Mouse (Mus musculus): ENCODE measurements around the gene Ptprg.
"Not testable (repeated sequence)": the region's sequence is repeated elsewhere in the genome, so short reads cannot be mapped to it uniquely, and the experiment has no call there.

The Ptprg gene

DNA sequence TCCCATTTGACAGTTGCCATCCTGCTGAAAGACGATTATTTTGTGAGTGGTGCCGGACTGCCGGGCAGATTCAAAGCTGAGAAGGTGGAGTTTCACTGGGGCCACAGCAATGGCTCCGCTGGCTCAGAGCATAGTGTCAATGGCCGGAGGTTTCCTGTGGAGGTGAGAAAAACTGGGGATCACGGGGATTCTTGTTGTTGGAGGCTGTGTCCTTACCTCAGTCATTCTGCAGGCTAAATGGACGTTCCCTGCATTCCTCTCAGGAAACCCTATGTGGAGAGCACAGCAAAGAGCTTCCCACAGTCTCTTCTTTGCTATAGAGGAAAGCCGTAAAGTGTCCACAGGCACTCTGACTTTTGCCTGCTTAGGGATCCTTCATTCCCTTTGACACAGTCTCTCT is 409.2 kb downstream of the Ptprg start:
- DNase-seq (ENCODE audit: low spot score) = no peak

- DNase-seq (ENCODE audit: low spot score) = no peak
Observed at GRCm38 (mm10) chr14:11963791-11964190, 410.5 kb downstream of the Ptprg start.

DNA sequence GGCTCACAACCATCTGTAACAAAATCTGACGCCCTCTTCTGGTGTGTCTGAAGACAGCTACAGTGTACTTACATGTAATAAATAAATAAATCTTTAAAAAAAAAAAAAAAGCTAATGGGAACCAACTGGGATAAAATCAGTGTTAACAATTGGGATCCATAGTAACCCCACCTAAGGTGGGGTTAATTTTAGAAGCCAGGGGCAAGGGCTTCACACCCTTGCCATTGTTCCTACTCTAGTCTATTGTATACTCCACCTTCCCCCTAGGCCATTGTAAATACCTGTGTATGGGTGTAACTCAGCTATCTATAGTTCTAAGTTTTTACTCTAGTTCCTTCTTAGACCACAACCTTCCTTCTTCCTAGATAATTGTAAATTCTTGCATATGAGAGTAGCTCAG is 411.0 kb downstream of the Ptprg start:
- not testable (repeated sequence) for DNase-seq (ENCODE audit: low spot score)

DNA sequence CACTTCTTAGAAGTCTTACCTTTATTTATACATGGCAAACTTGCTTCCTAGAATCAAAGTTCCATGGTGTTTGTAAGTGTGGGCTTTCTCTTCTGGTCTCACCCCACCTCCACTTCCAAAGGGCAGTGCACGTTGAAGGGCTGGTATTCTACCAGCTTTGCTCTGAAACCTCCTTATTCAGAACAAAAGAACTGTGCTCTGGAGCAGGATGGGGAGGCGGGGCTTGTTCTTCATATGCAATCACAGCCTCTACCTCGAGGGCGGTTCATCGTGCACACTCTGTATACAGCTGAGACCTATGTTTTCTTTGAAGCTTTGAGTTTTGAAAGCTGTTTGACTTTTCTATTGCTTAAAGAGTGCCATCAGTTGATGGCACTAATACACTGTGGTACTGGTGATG is 412.5 kb downstream of the Ptprg start:
- no peak for DNase-seq (ENCODE audit: low spot score)

GRCm38 (mm10) chr14:11981764-11982163 is 428.4 kb downstream of the Ptprg start:
- DNase-seq (ENCODE audit: low spot score) = no peak

DNA sequence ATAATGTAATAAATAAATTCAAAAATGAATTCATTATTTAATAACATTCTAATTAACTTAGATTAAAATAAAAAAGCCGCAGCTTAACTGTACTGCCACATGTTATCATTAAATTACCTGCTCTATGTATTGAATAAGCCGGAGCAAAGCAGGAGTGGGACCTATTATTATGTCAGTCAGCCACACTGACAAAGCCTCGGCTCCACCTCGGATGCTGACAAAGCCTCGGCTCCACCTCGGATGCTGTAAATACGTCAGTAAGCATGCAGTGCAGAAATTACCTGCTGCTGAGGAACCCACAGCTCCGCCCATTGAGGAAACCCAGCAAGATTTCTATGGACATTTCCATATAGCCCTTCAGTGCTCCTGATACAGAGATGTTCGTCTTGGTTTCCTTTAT is 429.7 kb downstream of the Ptprg start:
- no peak for DNase-seq (ENCODE audit: low spot score)

DNA sequence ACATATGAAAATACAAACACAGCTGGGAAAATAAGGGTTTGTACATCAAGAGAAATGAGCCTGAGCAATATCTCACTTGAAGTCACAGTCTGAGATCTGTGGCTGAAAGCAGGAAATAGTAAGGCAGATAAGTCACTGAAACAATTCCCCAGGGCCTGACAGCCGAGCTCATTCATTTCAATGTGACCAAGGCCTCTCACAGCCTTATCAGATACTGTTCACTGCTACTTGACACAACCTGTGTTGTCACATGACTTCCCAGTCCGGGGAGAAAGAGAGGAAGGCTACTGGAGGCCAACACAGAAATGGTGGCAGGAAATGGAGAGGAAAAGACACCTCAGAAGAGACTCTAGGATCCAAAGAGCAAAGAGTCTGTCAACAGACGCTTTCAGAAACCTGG is 430.8 kb downstream of the Ptprg start:
- DNase-seq (ENCODE audit: low spot score) = no peak

DNA sequence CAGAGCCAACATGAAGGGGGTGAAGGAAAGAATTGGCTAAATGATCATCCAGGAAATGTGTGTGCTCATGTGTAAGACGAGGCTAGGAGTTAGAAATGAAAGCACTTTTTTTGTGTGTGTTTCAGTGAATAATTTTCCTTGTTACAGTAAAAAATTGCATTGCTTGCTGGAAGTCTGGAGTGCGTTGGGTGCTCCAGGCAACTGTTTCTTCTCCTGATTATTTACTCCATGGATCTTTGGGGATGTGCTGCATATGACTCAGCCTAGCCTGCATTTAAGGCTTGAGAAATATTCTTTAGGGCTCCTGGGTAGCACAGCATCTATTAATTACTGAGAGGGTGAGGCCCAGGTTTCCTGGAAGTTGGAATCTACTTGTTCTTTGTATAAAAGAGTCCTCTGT is 435.6 kb downstream of the Ptprg start:
- DNase-seq (ENCODE audit: low spot score) = no peak

DNA sequence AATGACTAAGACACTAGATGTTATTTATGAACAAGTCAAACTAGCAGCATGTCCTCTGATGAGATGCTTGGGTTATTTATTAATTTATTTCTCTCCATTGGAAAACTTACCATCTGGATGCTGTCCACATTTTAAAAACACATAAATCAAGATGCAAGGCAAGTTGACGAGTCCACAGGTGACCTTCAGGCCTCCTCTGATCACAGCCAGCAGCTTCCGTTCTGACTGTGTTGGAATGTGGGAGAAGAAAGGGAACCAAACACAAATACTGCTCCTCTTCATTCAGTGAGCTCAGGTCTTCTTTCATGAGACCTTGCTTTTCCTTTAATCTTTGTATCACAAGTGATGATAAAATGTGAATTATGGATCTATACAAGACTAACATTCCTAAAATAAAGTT is 437.8 kb downstream of the Ptprg start:
- DNase-seq (ENCODE audit: low spot score) = no peak

DNA sequence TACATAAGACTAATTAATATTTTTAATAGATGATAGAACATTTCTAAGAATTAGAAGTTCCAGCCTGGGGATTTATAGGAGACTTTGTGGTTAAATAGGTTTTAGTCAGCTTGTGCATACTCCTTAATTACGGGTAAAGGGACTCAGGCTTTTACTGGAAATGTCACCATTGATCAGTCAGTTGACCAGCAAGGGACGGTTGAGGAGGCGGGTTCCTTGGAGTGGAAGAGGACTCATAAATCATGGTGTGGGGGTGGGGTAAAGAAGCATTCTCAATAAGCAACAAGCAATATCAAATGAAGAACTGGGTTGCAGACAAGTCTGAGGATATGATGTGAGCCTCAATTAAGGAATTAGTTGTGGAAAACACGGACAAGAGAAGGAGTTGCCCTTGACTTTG is 438.8 kb downstream of the Ptprg start:
- no peak for DNase-seq (ENCODE audit: low spot score)

DNA sequence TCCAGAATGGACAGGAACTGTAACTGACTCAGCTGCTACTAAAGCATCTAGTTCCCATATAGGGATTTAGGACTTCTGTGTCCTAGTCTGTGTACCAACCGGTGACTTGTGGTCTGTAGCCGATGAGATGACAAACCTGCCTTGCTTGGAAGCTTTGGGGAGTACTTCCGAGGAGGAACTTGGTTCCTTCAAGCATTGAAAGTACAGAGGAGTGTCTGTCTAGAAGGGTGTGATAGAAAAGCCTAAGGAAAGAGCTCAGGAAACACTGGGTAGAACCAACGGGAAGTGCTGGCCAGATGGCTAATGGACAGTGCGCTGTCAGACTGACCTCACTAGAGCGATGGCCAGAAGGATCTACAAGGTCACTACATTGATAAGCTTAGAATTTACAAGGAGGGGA is 439.2 kb downstream of the Ptprg start:
- DNase-seq (ENCODE audit: low spot score) = no peak

GRCm38 (mm10) chr14:11997555-11997954 is 444.2 kb downstream of the Ptprg start:
- no peak for DNase-seq (ENCODE audit: low spot score)

- DNase-seq (ENCODE audit: low spot score) = no peak
Observed at GRCm38 (mm10) chr14:11998464-11998863, 445.1 kb downstream of the Ptprg start.

DNA sequence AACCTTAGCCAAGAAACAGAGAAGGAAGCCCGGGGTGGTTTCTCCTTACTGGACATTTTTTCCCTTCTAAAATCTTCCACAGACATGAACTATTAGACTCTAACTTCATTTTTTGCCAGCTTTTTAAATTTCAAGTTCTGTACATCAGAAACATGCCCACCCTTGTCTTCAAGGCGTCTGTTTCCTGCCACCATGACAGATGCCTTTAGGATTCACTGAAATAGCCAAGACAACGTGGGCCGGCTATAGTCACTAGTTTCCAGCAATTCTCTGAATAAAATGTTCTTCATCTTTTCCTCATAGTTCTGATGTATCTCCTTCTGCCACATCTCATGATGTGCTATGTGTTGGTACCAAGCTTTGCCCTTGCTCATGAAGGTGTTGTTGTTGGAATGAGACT is 450.7 kb downstream of the Ptprg start:
- DNase-seq (ENCODE audit: low spot score) = no peak

GRCm38 (mm10) chr14:12011766-12012165 is 458.4 kb downstream of the Ptprg start:
- no peak for DNase-seq (ENCODE audit: low spot score)

DNA sequence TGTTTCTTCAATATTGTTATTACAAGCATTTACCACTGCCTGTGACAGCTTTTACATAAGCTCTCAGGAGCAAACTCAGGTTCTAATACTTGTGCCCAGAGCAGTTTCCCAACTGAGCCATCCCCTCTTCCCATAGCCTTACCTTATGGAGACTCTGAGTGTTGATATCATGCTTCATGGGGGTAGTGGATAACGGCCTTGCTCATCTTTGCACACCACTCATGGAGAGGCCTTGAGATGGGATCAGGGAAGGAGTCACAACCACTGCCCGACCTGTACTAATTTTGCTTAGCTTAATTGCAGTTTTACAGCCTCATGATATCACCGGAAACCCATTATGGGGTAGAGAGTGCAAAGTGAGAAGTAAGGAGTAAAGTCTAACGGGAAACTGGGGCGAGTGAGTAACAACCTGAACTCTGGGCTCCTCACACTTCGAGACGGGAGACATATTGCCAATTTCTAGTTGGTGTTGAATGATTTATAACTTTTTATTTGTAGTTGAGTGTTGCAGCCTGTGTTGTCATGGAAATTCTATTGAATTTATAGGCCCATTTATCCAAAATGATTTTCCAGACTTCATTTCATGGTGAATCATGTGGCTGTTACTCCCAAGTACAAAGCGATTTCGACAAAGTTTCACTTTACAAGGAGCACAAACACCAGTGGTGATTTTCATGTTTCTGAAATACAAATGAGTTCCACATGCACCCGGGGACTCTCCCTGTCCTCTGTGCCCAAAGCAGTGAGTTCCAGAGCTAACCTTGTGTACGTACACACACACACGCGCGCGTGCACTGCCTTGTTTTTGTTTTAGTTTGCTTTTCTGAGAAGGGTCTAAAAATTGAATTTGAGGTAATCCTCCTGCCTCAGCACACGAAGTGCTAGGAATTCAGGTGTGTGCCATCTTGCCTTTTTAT is 472.7 kb downstream of the Ptprg start:
- no peak for DNase-seq (ENCODE audit: low spot score)

DNA sequence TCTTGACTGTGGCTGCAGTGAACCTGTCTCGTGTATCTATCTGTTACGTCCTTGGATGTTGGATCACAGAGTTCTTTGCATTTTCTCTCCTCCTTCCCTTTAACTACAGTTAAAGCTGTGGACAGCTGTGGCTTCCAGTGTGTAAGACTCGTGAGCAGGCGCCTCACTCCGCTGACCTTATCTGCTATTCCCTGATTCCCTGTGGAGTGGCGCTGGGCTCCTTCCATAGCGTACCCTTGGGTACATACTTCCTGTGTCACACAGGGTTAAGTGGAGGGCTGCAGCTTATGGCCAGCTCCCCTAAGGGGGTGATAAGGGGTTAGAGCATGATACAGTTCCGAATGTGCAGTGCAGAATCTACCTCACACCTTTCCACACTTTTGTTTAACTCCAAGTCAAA is 473.9 kb downstream of the Ptprg start:
- no peak for DNase-seq (ENCODE audit: low spot score)

DNA sequence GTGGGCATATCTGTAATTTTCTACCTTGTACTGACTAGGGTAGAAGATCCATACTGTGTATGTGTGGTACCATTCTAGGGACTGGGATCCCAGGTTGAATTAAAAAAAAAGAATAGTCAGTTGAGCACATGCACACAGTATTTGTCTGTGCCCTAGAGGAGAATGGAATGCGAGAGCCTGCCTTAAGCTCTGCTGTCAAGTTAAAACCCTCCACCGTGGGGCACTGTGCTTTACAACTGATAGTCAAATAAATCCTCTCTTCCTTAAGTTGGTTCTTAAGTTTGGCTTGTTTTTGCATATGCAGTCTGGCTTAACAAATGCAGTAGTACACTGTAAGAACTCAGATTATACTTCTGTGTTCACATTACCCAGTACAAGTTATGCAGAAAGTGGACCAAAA is 476.6 kb downstream of the Ptprg start:
- no peak for DNase-seq (ENCODE audit: low spot score)

DNA sequence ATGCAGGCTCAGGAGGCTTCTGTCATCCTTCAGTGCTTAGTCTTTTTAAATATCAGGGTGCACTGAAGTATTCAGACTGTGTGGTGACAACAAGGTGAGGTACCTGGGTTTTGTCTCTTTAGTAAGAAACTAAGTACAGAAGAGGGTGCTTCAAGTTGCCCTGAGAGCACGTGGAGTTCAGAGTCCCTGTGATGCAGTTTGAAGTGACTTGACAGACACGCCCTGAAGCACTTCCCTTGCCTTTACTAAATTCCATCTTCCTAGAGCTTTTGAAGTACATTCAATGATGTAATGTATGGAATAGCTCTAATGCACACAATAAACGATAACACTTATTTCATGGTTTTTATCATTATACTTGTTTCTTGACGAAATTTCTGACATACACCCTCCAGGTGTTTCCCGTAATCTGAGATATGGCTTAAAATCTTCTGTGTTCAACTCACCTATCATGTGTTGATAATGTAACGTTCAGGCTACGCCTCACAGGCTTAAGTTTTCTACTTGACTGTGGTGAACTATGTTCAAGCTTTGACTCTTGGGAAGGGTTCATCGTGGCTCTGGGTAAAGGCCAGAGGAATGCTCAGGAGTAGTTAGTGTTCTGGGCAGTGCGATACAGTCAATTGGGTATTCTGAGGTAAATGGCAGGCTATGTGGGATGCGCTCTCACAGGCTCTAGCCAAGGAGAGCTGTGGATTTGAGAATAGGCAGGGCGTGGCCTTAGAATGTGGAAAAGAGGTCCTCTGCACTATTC is 483.4 kb downstream of the Ptprg start:
- no peak for DNase-seq (ENCODE audit: low spot score)

DNA sequence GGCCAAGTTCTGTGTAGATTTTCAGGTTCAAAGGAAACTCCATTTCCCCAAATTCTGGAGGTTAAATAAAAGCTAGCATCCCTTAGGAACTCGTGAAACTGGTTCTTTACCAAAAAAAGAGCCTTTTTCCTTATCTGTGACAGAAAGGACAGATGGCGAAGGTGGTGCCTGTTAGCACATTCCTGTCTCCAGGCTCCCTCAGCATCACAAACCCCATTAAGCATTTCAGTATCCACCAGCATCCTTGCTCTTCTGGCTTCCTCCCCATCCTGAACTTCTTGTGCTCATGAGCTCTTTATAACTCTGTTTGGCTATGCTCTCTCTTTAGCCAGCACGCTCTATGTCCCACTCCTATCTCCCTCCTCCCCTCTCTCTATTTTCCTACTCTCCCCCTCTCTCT is 486.4 kb downstream of the Ptprg start:
- DNase-seq (ENCODE audit: low spot score) = no peak

GRCm38 (mm10) chr14:12041566-12041965 is 488.2 kb downstream of the Ptprg start:
- DNase-seq (ENCODE audit: low spot score) = no peak

- no peak for DNase-seq (ENCODE audit: low spot score)
Observed at GRCm38 (mm10) chr14:12046226-12046882, 493.0 kb downstream of the Ptprg start.

DNA sequence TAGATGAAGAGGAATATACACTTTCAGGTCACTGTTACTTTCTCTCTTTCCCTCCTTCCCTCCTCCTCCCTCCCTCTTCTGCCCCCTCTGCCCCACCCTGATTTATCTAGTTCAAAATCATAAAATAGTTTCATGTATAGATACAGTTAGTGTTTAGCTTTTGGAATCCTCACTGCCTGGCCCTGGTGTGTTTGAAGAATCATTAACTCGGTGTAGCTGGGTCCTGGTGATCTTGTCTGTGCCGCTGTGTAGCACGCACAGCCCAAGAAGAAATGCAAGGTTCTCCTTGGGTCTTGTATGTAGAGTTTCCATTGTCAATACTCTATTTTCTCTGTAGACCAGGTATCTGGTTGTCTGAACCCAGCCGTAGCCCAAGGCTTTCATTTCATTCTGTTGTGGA is 494.3 kb downstream of the Ptprg start:
- DNase-seq (ENCODE audit: low spot score) = no peak
